Mouse (Mus musculus): Measurements from ENCODE around the gene Yeats2.

DNA sequence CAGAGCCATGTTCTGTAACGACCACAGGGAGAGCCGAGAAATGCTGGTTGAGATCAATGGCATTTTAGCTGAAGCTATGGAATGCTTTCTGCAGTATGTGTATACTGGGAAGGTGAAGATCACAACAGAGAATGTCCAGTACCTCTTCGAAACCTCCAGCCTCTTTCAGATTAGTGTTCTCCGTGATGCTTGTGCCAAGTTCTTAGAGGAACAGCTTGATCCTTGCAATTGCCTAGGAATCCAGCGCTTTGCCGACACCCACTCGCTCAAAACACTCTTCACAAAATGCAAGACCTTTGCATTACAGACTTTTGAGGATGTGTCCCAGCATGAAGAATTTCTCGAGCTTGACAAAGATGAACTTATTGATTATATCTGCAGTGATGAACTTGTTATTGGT lies 33.9 kb upstream of the Yeats2 start:
- TF ChIP-seq CTCF (IDR thresholded peaks at IDR 0.05; ENCODE audit: control insufficient read depth, insufficient read depth, insufficient read length) (no peak), MAX (IDR thresholded peaks at IDR 0.05) (no peak), CEBPB (IDR thresholded peaks at IDR 0.05; ENCODE audit: low read depth) (no peak), MYOG (IDR thresholded peaks at IDR 0.05; ENCODE audit: control insufficient read depth, extremely low read depth, insufficient read length) (no peak), MYOD1 (IDR thresholded peaks at IDR 0.05; ENCODE audit: control insufficient read depth, insufficient read length, low read depth) (no peak)
